Mouse (Mus musculus) MEL (cell line): ENCODE results near the gene Zap70. TPM values are rescaled to one million over a fixed set of nuclear protein-coding genes. Genes with fewer than 3 reads are reported as not detected.

Source experiments
- DNase-seq: peaks from one replicate; pipeline ENCODE4 v3.0.0; 2011; ENCODE audit warnings: low read depth, low spot score
- H3K27ac ChIP-seq: 2 replicates; pipeline ENCODE4 v1.5.1; 2012; ENCODE audit warnings: low read depth, mild to moderate bottlenecking, control low read depth, low read length, moderate library complexity; ENCODE audit not compliant: control insufficient read depth
- H3K27me3 ChIP-seq, 2 experiments: fragments of 150-350 bp in 1 of 2; sonication (generic) in 1 of 2; 2 replicates each; pipeline ENCODE4 v1.6.1; 2012; ENCODE audit warnings: low read length in 2 of 2, mild to moderate bottlenecking in 2 of 2, improper control_type of control experiment in 1 of 2, moderate library complexity in 1 of 2; ENCODE audit not compliant: insufficient read depth in 2 of 2, control insufficient read depth in 1 of 2
- H3K36me3 ChIP-seq, 2 experiments: 2 replicates each; pipeline ENCODE4 v1.6.1; 2012 to 2014; ENCODE audit warnings: low read length in 2 of 2, improper control_type of control experiment in 1 of 2, inconsistent platforms in 1 of 2, mild to moderate bottlenecking in 1 of 2; ENCODE audit not compliant: insufficient read depth in 2 of 2, control insufficient read depth in 1 of 2
- H3K4me1 ChIP-seq, 2 experiments: fragments of 150-350 bp in 1 of 2; sonication (generic) in 1 of 2; 2 replicates each; pipeline ENCODE4 v1.6.1; 2012; ENCODE audit warnings: low read length in 2 of 2, improper control_type of control experiment in 1 of 2, mild to moderate bottlenecking in 1 of 2; ENCODE audit not compliant: insufficient read depth in 2 of 2, control insufficient read depth in 1 of 2
- H3K4me3 ChIP-seq, 2 experiments: fragments of 150-350 bp in 1 of 2; sonication (generic) in 1 of 2; 2 replicates each; pipeline ENCODE4 v1.5.1; 2012; ENCODE audit warnings: low read depth in 2 of 2, low read length in 2 of 2, mild to moderate bottlenecking in 2 of 2, moderate library complexity in 2 of 2, control low read depth in 1 of 2, improper control_type of control experiment in 1 of 2; ENCODE audit not compliant: control insufficient read depth in 1 of 2, insufficient read depth in 1 of 2
- H3K79me2 ChIP-seq: 2 replicates; pipeline ENCODE4 v1.6.1; 2012; ENCODE audit warnings: mild to moderate bottlenecking, low read length, moderate library complexity; ENCODE audit not compliant: control insufficient read depth, poor library complexity, insufficient read depth
- H3K9ac ChIP-seq: 2 replicates; pipeline ENCODE4 v1.6.1; 2012; ENCODE audit warnings: low read depth, mild to moderate bottlenecking, control low read depth, low read length, moderate library complexity; ENCODE audit not compliant: control insufficient read depth, poor library complexity, severe bottlenecking
- H3K9me3 ChIP-seq: fragments of 150-350 bp; sonication (generic); replicated peaks from 2 replicates; pipeline ENCODE4 v1.6.1; 2012; ENCODE audit warnings: mild to moderate bottlenecking, low read length, improper control_type of control experiment, moderate library complexity; ENCODE audit not compliant: insufficient read depth
- CTCF ChIP-seq, 3 experiments: IDR thresholded peaks in 2 of 3; conservative IDR thresholded peaks in 1 of 3; 2 replicates each; pipeline ENCODE4 v1.5.1; 2011 to 2012; ENCODE audit warnings: low read length in 3 of 3, low read depth in 2 of 3, mild to moderate bottlenecking in 2 of 3, improper control_type of control experiment in 1 of 3, inconsistent platforms in 1 of 3, mixed read lengths in 1 of 3, moderate library complexity in 1 of 3; ENCODE audit not compliant: control insufficient read depth in 1 of 3, insufficient read depth in 1 of 3, poor library complexity in 1 of 3, severe bottlenecking in 1 of 3
- EP300 ChIP-seq, 2 experiments: IDR thresholded peaks; 2 replicates each; pipeline ENCODE4 v1.6.1; 2011; ENCODE audit warnings: improper control_type of control experiment in 2 of 2, low read length in 2 of 2, low read depth in 1 of 2, mild to moderate bottlenecking in 1 of 2
- GABPA ChIP-seq: IDR thresholded peaks from 2 replicates; pipeline ENCODE4 v1.6.1; 2012; ENCODE audit warnings: low read depth, mild to moderate bottlenecking, inconsistent platforms, low read length, improper control_type of control experiment, moderate library complexity
- JUND ChIP-seq: IDR thresholded peaks from 2 replicates; pipeline ENCODE4 v1.6.1; 2011; ENCODE audit warnings: low read depth, mild to moderate bottlenecking, improper control_type of control experiment, low read length
- MAX ChIP-seq: IDR thresholded peaks from 2 replicates; pipeline ENCODE4 v1.6.1; 2011; ENCODE audit warnings: low read length, improper control_type of control experiment
- MYC ChIP-seq: IDR thresholded peaks from 2 replicates; pipeline ENCODE4 v1.6.1; 2011; ENCODE audit warnings: low read depth, mild to moderate bottlenecking, low read length, improper control_type of control experiment, moderate library complexity
- NELFE ChIP-seq: IDR thresholded peaks from 2 replicates; pipeline ENCODE4 v1.6.1; 2011; ENCODE audit warnings: low read depth, low read length, improper control_type of control experiment
- NRF1 ChIP-seq: IDR thresholded peaks from 2 replicates; pipeline ENCODE4 v1.6.1; 2014; ENCODE audit warnings: low read depth, mild to moderate bottlenecking, inconsistent platforms, low read length, improper control_type of control experiment, moderate library complexity; ENCODE audit not compliant: poor library complexity, insufficient read depth, severe bottlenecking
- POLR2AphosphoS2 ChIP-seq: IDR thresholded peaks from 2 replicates; pipeline ENCODE4 v1.6.1; 2011; ENCODE audit warnings: low read length, improper control_type of control experiment
- RAD21 ChIP-seq: IDR thresholded peaks from 2 replicates; pipeline ENCODE4 v1.6.1; 2011; ENCODE audit warnings: mild to moderate bottlenecking, low read depth, low read length, improper control_type of control experiment
- RCOR1 ChIP-seq: IDR thresholded peaks from 2 replicates; pipeline ENCODE4 v1.6.1; 2012; ENCODE audit warnings: low read depth, mild to moderate bottlenecking, inconsistent platforms, low read length, improper control_type of control experiment
- SMC3 ChIP-seq: IDR thresholded peaks from 2 replicates; pipeline ENCODE4 v1.6.1; 2011; ENCODE audit warnings: low read depth, low read length, improper control_type of control experiment
- TBP ChIP-seq: IDR thresholded peaks from 2 replicates; pipeline ENCODE4 v1.8.0; 2011; ENCODE audit warnings: low read depth, low read length, improper control_type of control experiment
- TCF12 ChIP-seq: IDR thresholded peaks from 2 replicates; pipeline ENCODE4 v1.6.1; 2014; ENCODE audit warnings: low read depth, mild to moderate bottlenecking, inconsistent platforms, low read length, improper control_type of control experiment, moderate library complexity
- USF1 ChIP-seq: IDR thresholded peaks from 2 replicates; pipeline ENCODE4 v1.6.1; 2014; ENCODE audit warnings: low read depth, mild to moderate bottlenecking, inconsistent platforms, low read length, improper control_type of control experiment, moderate library complexity
- USF2 ChIP-seq, 2 experiments: IDR thresholded peaks; 2 replicates each; pipeline ENCODE4 v1.6.1; 2011 to 2012; ENCODE audit warnings: improper control_type of control experiment in 2 of 2, low read length in 2 of 2, borderline replicate concordance in 1 of 2, inconsistent platforms in 1 of 2, low read depth in 1 of 2, mild to moderate bottlenecking in 1 of 2; ENCODE audit not compliant: insufficient read depth in 1 of 2
- ZC3H11A ChIP-seq: IDR thresholded peaks from 2 replicates; pipeline ENCODE4 v1.6.1; 2012; ENCODE audit warnings: low read depth, mild to moderate bottlenecking, inconsistent platforms, low read length, improper control_type of control experiment
- ZKSCAN1 ChIP-seq: IDR thresholded peaks from 2 replicates; pipeline ENCODE4 v1.6.1; 2012; ENCODE audit warnings: low read depth, mild to moderate bottlenecking, inconsistent platforms, low read length, improper control_type of control experiment, moderate library complexity
- polyA plus RNA-seq, 2 experiments: library from polyadenylated mRNA; stranded (reverse) in 1 of 2; unstranded in 1 of 2; fragments of >175 nt in 1 of 2; fragments of >200 nt in 1 of 2; gene quantifications; 2 replicates each; pipeline versions ENCODE4 v1.2.1 to v1.2.4; 2012; ENCODE audit warnings: low replicate concordance in 2 of 2, low read depth in 1 of 2; ENCODE audit not compliant: insufficient read length in 2 of 2, insufficient read depth in 1 of 2, missing spikeins in 1 of 2
- total RNA-seq: library from RNA; depleted of rRNA; stranded (reverse); fragments of 300-350 nt; gene quantifications from 2 replicates; pipeline ENCODE4 v1.2.3, GENCODE M21; 2012

Gene Zap70
- total and polyA plus RNA-seq, 3 experiments, result not detected

DNA sequence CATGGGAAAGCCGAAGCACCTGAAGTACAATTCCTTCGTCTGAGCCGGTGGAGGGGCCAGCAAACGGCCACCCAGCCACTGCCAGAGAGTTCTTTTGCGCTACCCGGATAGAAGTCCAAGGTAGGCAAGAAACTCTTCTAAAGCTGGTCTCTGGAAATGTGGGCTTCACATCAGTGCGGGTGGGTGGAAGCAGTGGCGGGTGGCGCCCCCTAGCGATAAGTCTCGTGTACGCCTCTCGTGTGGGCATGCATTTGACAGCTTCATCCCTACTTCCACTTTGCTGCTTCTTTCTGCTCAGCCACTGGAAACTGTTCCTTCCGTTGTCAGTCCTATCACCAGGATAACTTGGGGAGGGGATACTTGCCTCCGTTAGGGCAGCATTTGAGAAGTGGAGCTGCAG lies 15.1 kb upstream of the Zap70 start:
- peak; percentile 72 for DNase-seq
- TF ChIP-seq SMC3 (peak; percentile 62), CTCF (IDR thresholded peaks at IDR 0.05 in 2 of 3, conservative IDR thresholded peaks at IDR 0.05 in 1 of 3; ENCODE audit: control insufficient read depth in 1 of 3, insufficient read depth in 1 of 3, low read depth in 2 of 3, low read length in 3 of 3, poor library complexity in 1 of 3, severe bottlenecking in 1 of 3) (peak; percentile 73 to 88 (median 82)), TCF12 (no peak), RAD21 (peak; percentile 60), ZC3H11A (peak; percentile 37)

DNA sequence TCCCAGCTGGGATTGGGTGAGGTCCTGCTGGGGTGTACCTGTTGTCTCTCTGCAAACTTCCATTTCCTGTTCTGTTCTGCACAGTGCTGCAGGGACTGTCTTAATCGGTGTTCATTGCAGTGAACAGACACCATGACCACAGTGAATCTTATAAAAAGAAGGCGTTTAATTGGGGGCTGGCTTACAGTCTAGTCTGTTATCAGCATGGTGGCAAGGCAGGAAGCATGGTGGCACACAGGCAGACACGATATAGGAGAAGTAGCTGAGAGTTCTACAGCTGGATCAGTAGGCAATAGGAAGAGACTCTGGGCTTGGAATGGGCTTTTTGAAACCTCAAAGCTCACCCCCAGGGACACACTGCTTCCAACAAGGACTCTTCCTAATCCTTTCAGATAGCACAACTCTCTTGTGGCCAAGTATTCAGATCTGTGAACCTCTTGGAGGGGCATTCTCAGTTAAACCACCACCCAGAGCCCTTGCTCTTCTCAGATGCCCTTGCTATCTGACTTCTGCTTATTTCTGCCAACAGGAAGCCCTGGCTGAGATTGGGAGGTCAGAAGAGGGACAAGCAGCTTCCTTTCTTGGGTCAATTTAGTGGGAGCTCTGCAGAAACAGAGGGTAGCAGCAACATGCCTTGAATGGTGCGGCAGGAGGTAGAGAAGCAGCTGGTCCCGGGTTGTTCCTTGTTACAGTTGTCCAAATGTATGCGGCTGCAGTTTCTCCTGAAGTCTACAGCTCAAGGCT lies 7.5 kb upstream of the Zap70 start:
- H3K4me1 ChIP-seq, result no peaks in the 10 kb centered on the region
- no peak overlapping the region for H3K4me3 ChIP-seq
- H3K27ac ChIP-seq, result no peak overlapping the region
- TF ChIP-seq MYC (no peak), TCF12 (no peak), RAD21 (no peak), USF2 (IDR thresholded peaks at IDR 0.05; ENCODE audit: borderline replicate concordance in 1 of 2, insufficient read depth in 1 of 2, low read depth in 1 of 2, low read length in 2 of 2) (no peak), GABPA (no peak), NELFE (no peak), TBP (no peak), MAX (no peak)
- TF ChIP-seq, all 39 proteins: peak for 0
- no peaks in the 10 kb centered on the region for H3K9me3 ChIP-seq
- no peaks in the 10 kb centered on the region for H3K27me3 ChIP-seq
- no peaks in the 10 kb centered on the region for H3K36me3 ChIP-seq
- H3K79me2 ChIP-seq, result no peaks in the 10 kb centered on the region
- peak; percentile 23 for DNase-seq
- no peak overlapping the region for H3K9ac ChIP-seq

More for the DNA sequence above, 15.1 kb upstream of the Zap70 start:
- Histone ChIP-seq H3K27ac (no peak overlapping the region), H3K4me1 (peaks cover 0 to 5% of the 10 kb centered on the region in 2 experiments; a peak in 1 of 4 replicates), H3K36me3 (no peaks in the 10 kb centered on the region), H3K9me3 (no peaks in the 10 kb centered on the region), H3K79me2 (no peaks in the 10 kb centered on the region), H3K4me3 (no peak overlapping the region; a peak in 1 of 4 replicates), H3K9ac (no peak overlapping the region), H3K27me3 (peaks cover 0 to 4% of the 10 kb centered on the region in 2 experiments; a peak in 1 of 4 replicates)

DNA sequence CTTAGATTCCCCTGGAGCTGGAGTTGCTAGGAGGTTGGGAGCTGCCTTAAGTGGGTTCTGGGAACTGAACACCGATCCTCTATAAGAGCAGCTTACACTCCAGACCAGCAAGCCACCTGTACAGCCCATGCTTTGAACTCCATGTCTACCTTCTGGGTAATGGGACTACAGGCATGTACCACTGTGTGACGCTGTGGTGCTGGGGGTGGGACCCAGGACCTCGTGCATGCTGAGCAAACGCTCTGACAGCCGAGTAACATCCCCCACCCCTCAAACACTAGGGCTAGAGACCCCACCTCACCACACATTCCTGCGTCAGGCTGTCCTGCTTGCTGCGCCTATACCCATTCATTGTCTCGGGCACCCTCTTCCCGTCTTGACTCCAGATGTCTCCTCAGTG lies 3.0 kb upstream of the Zap70 start:
- no peak overlapping the region for H3K9ac ChIP-seq
- H3K27ac ChIP-seq, result no peak overlapping the region
- H3K36me3 ChIP-seq, result no peaks in the 10 kb centered on the region
- H3K79me2 ChIP-seq, result no peaks in the 10 kb centered on the region
- H3K27me3 ChIP-seq, result no peaks in the 10 kb centered on the region
- TF ChIP-seq EP300 (IDR thresholded peaks at IDR 0.05; ENCODE audit: low read depth in 1 of 2, low read length in 2 of 2), result no peak
- TF ChIP-seq JUND, result no peak
- TF ChIP-seq USF2 (IDR thresholded peaks at IDR 0.05; ENCODE audit: borderline replicate concordance in 1 of 2, insufficient read depth in 1 of 2, low read depth in 1 of 2, low read length in 2 of 2), result no peak
- no peak for TF ChIP-seq MYC
- no peak for TF ChIP-seq TCF12
- TF ChIP-seq MAX, result no peak
- TF ChIP-seq USF1, result no peak
- no peak for TF ChIP-seq RAD21
- TF ChIP-seq RCOR1, result no peak
- TF ChIP-seq ZKSCAN1, result no peak
- no peak for TF ChIP-seq SMC3
- no peak for TF ChIP-seq POLR2AphosphoS2
- TF ChIP-seq NRF1, result no peak
- no peak overlapping the region for H3K4me3 ChIP-seq
- no peaks in the 10 kb centered on the region for H3K9me3 ChIP-seq
- H3K4me1 ChIP-seq, result no peaks in the 10 kb centered on the region
- no peak for DNase-seq
